Mouse (Mus musculus): ENCODE measurements around the gene Tmem222.

- no peak for TF ChIP-seq CTCF (IDR thresholded peaks at IDR 0.05; ENCODE audit: insufficient read depth, low read length)
- no peak for TF ChIP-seq POLR2A (IDR thresholded peaks at IDR 0.05; ENCODE audit: borderline replicate concordance, extremely low read depth, low read depth, low read length)
These were observed 22.2 kb downstream of the Tmem222 start for GRCm38 (mm10) chr4:133255392-133255791.

Data from lung, adult 2 months (tissue).